Mouse (Mus musculus): ENCODE measurements at regions not wholly inside any gene's neighbourhood (a gene's known extent, or its start where the extent isn't known, plus 50 kb on each side); places are given as distances from the start of the nearest gene placed in this dataset.

- DNase-seq = no peak
Observed at GRCm38 (mm10) chr8:115544067-115544466, 163.5 kb downstream of the Maf start.

- DNase-seq = no peak
Observed at GRCm38 (mm10) chr8:115542935-115543334, 164.7 kb downstream of the Maf start.

GRCm38 (mm10) chr8:115539600-115539999, 168.0 kb downstream of the Maf start:
- peak; percentile 11 for DNase-seq

GRCm38 (mm10) chr8:115538236-115538635, 169.4 kb downstream of the Maf start:
- DNase-seq = no peak

GRCm38 (mm10) chr8:115537761-115538160, 169.8 kb downstream of the Maf start:
- no peak for DNase-seq

- DNase-seq = no peak
Observed at GRCm38 (mm10) chr8:115536554-115537346, 170.8 kb downstream of the Maf start.

- no peak for DNase-seq
Observed at GRCm38 (mm10) chr8:115536001-115536400, 171.6 kb downstream of the Maf start.

GRCm38 (mm10) chr8:115534030-115534429, 173.6 kb downstream of the Maf start:
- no peak for DNase-seq

GRCm38 (mm10) chr8:115531343-115531742, 176.3 kb downstream of the Maf start:
- no peak for DNase-seq

- peak; percentile 19 for DNase-seq
Observed at GRCm38 (mm10) chr8:115529568-115530342, 177.8 kb downstream of the Maf start.

- no peak for DNase-seq
Observed at GRCm38 (mm10) chr8:115528879-115529278, 178.7 kb downstream of the Maf start.

- no peak for DNase-seq
Observed at GRCm38 (mm10) chr8:115525149-115525548, 182.4 kb downstream of the Maf start.

GRCm38 (mm10) chr8:115524713-115525112, 182.9 kb downstream of the Maf start:
- no peak for DNase-seq

GRCm38 (mm10) chr8:115522527-115522926, 185.1 kb downstream of the Maf start:
- peak; percentile 54 for DNase-seq

- DNase-seq = no peak
Observed at GRCm38 (mm10) chr8:115515647-115516046, 191.9 kb downstream of the Maf start.

- no peak for DNase-seq
Observed at GRCm38 (mm10) chr8:115514485-115514884, 193.1 kb downstream of the Maf start.

- DNase-seq = no peak
Observed at GRCm38 (mm10) chr8:115507180-115507579, 200.4 kb downstream of the Maf start.

GRCm38 (mm10) chr8:115506741-115507140, 200.9 kb downstream of the Maf start:
- DNase-seq = no peak

GRCm38 (mm10) chr8:115496016-115496415, 211.6 kb downstream of the Maf start:
- no peak for DNase-seq

GRCm38 (mm10) chr8:115494353-115494752, 213.2 kb downstream of the Maf start:
- DNase-seq = no peak

- DNase-seq = no peak
Observed at GRCm38 (mm10) chr8:115486904-115487303, 220.7 kb downstream of the Maf start.

GRCm38 (mm10) chr8:115481136-115481535, 226.5 kb downstream of the Maf start:
- no peak for DNase-seq

- peak; percentile 44 for DNase-seq
Observed at GRCm38 (mm10) chr8:115478406-115479060, 229.1 kb downstream of the Maf start.

- DNase-seq = no peak
Observed at GRCm38 (mm10) chr8:115476071-115476470, 231.5 kb downstream of the Maf start.
